1 mouse cellular context compared by ENCODE assay signal in the genomic region with DNA sequence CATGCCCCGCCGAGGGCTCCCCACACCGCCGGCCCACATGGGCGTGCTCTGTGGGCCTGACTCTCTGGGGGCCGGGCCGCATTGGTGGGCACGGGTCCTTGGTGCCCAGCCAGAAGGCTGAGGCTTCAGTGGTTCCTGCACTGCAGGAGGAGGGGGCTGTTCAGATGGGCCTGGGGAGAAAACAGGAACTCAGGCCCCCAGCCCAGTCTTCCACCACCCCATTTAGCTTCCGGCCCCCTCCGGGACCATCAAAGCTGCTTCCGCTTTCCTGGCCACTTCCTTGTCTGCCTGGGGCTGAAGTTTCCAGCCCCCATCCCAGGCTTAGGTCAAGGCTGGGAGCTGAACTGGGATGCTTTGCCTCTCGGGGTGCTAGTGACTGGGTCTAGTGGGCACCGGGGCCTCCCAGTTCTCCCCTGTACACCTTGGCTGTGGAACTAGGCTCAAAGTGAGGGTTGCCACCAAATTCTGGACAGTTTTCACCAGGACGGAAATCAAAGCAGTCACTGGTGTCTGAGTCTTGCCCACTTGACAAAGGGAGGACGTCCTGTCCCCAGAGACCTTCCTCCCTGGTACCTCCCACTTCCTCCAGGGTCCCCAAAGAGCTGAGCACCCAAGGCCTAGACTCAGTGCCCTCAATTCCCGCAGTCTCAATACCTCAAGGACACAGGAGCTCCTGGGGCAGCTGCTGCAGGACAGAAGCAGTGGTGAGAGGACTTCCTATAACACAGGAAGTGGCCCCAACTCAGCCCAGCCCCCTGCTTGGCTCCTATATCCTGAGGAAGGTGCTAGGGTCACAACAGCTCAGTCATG.
TF ChIP-seq lines count a peak whose summit lies in the region.

No protein-coding gene starts in this region.

TF ChIP-seq in CH12.LX, 34 proteins besides CTCF, POLR2A, EP300 and RAD21 (continued from another document):
- peak; percentile 41; the same call in 1 of the 2 replicates for TF ChIP-seq NELFE (IDR thresholded peaks at IDR 0.05; ENCODE audit: low read depth, low read length)
- TF ChIP-seq HCFC1 (IDR thresholded peaks at IDR 0.05; ENCODE audit: low read depth, low read length), result peak; percentile 24
- no peak for TF ChIP-seq TBP (conservative IDR thresholded peaks at IDR 0.05; ENCODE audit: low read depth, low read length)
- TF ChIP-seq MAZ (IDR thresholded peaks at IDR 0.05; ENCODE audit: low read depth, low read length), result peak; percentile 80
- no peak for TF ChIP-seq POLR2AphosphoS2 (IDR thresholded peaks at IDR 0.05; ENCODE audit: low read depth, low read length)
- no peak for TF ChIP-seq ZC3H11A (IDR thresholded peaks at IDR 0.05; ENCODE audit: low read depth, low read length)
TF ChIP-seq in CH12.LX: peak in this region for 7.
